Mouse (Mus musculus) lung, adult 2 months (tissue): Measurements from ENCODE around the gene Map2k7.

ENCODE experiments used
- CTCF ChIP-seq: fragments of 200-500 bp; IDR thresholded peaks from 2 replicates; pipeline ENCODE4 v1.5.1; 2011; ENCODE audit warnings: mild to moderate bottlenecking, low read length, control low read depth; ENCODE audit not compliant: insufficient read depth
- POLR2A ChIP-seq: fragments of 200-500 bp; IDR thresholded peaks from 2 replicates; pipeline ENCODE4 v1.6.1; 2011; ENCODE audit warnings: low read depth, mild to moderate bottlenecking, control low read depth, low read length, borderline replicate concordance; ENCODE audit errors: extremely low read depth

- peak; percentile 63 for TF ChIP-seq CTCF
- TF ChIP-seq POLR2A, result no peak
These were observed 19.7 kb downstream of the Map2k7 start for GRCm38 (mm10) chr8:4258233-4258632.
